Mouse (Mus musculus) limb, embryonic 11.5 days (tissue): ENCODE results near the gene Rasal2. TPM values are rescaled to one million over a fixed set of nuclear protein-coding genes. Genes with fewer than 3 reads are reported as not detected.

Experiments used
- ATAC-seq: fragments of 200-750 bp; cut with Nextera tagmentation; 2 replicates; pipeline ENCODE4 v1.8.0; 2017; ENCODE audit warnings: low read depth; ENCODE audit not compliant: insufficient number of reproducible peaks, low FRiP score, low TSS enrichment
- DNase-seq: peaks from one replicate; pipeline ENCODE4 v3.0.0-alpha.2; 2015; ENCODE audit warnings: low spot score
- H3K27ac ChIP-seq: fragments of 300-500 bp; sonication (generic); replicated peaks from 2 replicates; pipeline ENCODE4 v1.5.1; 2014; ENCODE audit warnings: low read depth, mild to moderate bottlenecking, low read length
- H3K27me3 ChIP-seq: fragments of 300-500 bp; sonication (generic); 2 replicates; pipeline ENCODE4 v1.6.1; 2014; ENCODE audit warnings: mild to moderate bottlenecking, low read length, mixed read lengths; ENCODE audit not compliant: control insufficient read depth, insufficient read depth
- H3K36me3 ChIP-seq: fragments of 300-500 bp; sonication (generic); 2 replicates; pipeline ENCODE4 v1.6.1; 2014; ENCODE audit warnings: mild to moderate bottlenecking, low read length, moderate library complexity, mixed read lengths; ENCODE audit not compliant: control insufficient read depth, insufficient read depth
- H3K4me1 ChIP-seq: fragments of 300-500 bp; sonication (generic); 2 replicates; pipeline ENCODE4 v1.6.1; 2014; ENCODE audit warnings: low read length, mixed read lengths; ENCODE audit not compliant: control insufficient read depth, insufficient read depth
- H3K4me2 ChIP-seq: fragments of 300-500 bp; sonication (generic); 2 replicates; pipeline ENCODE4 v1.6.1; 2014; ENCODE audit warnings: low read depth, mild to moderate bottlenecking, moderate library complexity; ENCODE audit not compliant: severe bottlenecking
- H3K4me3 ChIP-seq: fragments of 300-500 bp; sonication (generic); 2 replicates; pipeline ENCODE4 v1.5.1; 2014; ENCODE audit warnings: low read depth, low read length
- H3K9ac ChIP-seq: fragments of 300-500 bp; sonication (generic); 2 replicates; pipeline ENCODE4 v1.6.1; 2014; ENCODE audit warnings: mild to moderate bottlenecking, low read length
- H3K9me3 ChIP-seq: fragments of 300-500 bp; sonication (generic); 2 replicates; pipeline ENCODE4 v1.6.1; 2016; ENCODE audit warnings: low read length; ENCODE audit not compliant: control insufficient read depth
- WGBS: fragments of 180-500 bp; shearing (Covaris S2); extraction: QIAGEN DNeasy Blood & Tissue Kit; methylation state at CpG from one replicate; pipeline ENCODE4 v1.1.7; 2014; 5-methylcytosine and 5-hydroxymethylcytosine counted together
- polyA plus RNA-seq: library from polyadenylated mRNA; unstranded; fragments of >200 nt; fragmentation: Nextera tagmentation; extraction: Ambion mirVana; gene quantifications from 2 replicates; pipeline ENCODE4 v1.2.1, GENCODE M21; 2014

Rasal2 gene
- polyA plus RNA-seq, 1 experiment from 2014 or later: 7.0 TPM

GRCm38 (mm10) chr1:157205685-157206084 is 206.7 kb downstream of the Rasal2 start:
- DNase-seq (no peak), ATAC-seq (no peak)
- Histone ChIP-seq H3K9ac (no peak overlapping the region), H3K4me3 (no peak overlapping the region), H3K4me2 (no peak overlapping the region), H3K9me3 (no peaks in the 10 kb centered on the region), H3K36me3 (no peaks in the 10 kb centered on the region), H3K27ac (no peak overlapping the region), H3K27me3 (no peaks in the 10 kb centered on the region), H3K4me1 (no peaks in the 10 kb centered on the region)
- WGBS: 84% methylated on average over 4 of the region's 4 CpGs

- no peak for DNase-seq
Measured at GRCm38 (mm10) chr1:157183043-157183442, 229.4 kb downstream of the Rasal2 start.

GRCm38 (mm10) chr1:157182431-157182830 is 230.0 kb downstream of the Rasal2 start:
- H3K27me3 ChIP-seq: no peaks in the 10 kb centered on the region

More at GRCm38 (mm10) chr1:157183043-157183442, 229.4 kb downstream of the Rasal2 start:
- no peaks in the 10 kb centered on the region for H3K27me3 ChIP-seq
- ATAC-seq: no peak
- peaks cover 7% of the 10 kb centered on the region; the same call in 1 of the 2 replicates for H3K4me1 ChIP-seq
- no peaks in the 10 kb centered on the region for H3K9me3 ChIP-seq
- H3K9ac ChIP-seq: no peak overlapping the region
- WGBS: 79% methylated on average over 3 of the region's 3 CpGs
- no peak overlapping the region for H3K4me2 ChIP-seq
- no peak overlapping the region for H3K27ac ChIP-seq
- H3K4me3 ChIP-seq: no peak overlapping the region
- H3K36me3 ChIP-seq: no peaks in the 10 kb centered on the region

GRCm38 (mm10) chr1:157181081-157181480 is 231.3 kb downstream of the Rasal2 start:
- H3K9ac ChIP-seq: no peak overlapping the region
- no peaks in the 10 kb centered on the region for H3K36me3 ChIP-seq
- no peaks in the 10 kb centered on the region for H3K27me3 ChIP-seq
- DNase-seq: no peak
- ATAC-seq: no peak
- H3K9me3 ChIP-seq: no peaks in the 10 kb centered on the region
- H3K4me3 ChIP-seq: no peak overlapping the region
- H3K27ac ChIP-seq: no peak overlapping the region
- H3K4me1 ChIP-seq: peaks cover 7% of the 10 kb centered on the region; the same call in 1 of the 2 replicates
- H3K4me2 ChIP-seq: no peak overlapping the region

More at GRCm38 (mm10) chr1:157182431-157182830, 230.0 kb downstream of the Rasal2 start:
- Histone ChIP-seq H3K4me1 (peaks cover 7% of the 10 kb centered on the region; the same call in 1 of the 2 replicates), H3K27ac (no peak overlapping the region), H3K9ac (no peak overlapping the region), H3K4me2 (no peak overlapping the region), H3K9me3 (no peaks in the 10 kb centered on the region), H3K36me3 (no peaks in the 10 kb centered on the region), H3K4me3 (no peak overlapping the region)
- WGBS: 39% methylated on average over 5 of the region's 5 CpGs
- DNase-seq: no peak
- ATAC-seq: no peak

GRCm38 (mm10) chr1:157178988-157179764 is 233.2 kb downstream of the Rasal2 start:
- H3K36me3 ChIP-seq: no peaks in the 10 kb centered on the region
- H3K9me3 ChIP-seq: no peaks in the 10 kb centered on the region
- WGBS: 52% methylated on average over 9 of the region's 9 CpGs
- H3K4me1 ChIP-seq: peaks cover 7% of the 10 kb centered on the region; the same call in 1 of the 2 replicates
- ATAC-seq: no peak
- H3K27me3 ChIP-seq: no peaks in the 10 kb centered on the region
- H3K4me2 ChIP-seq: no peak overlapping the region
- no peak for DNase-seq
- no peak overlapping the region for H3K9ac ChIP-seq
- no peak overlapping the region for H3K27ac ChIP-seq
- no peak overlapping the region for H3K4me3 ChIP-seq

- Histone ChIP-seq H3K4me2 (no peak overlapping the region), H3K27me3 (no peaks in the 10 kb centered on the region), H3K4me3 (no peak overlapping the region), H3K36me3 (no peaks in the 10 kb centered on the region), H3K9me3 (no peaks in the 10 kb centered on the region), H3K9ac (no peak overlapping the region), H3K27ac (no peak overlapping the region), H3K4me1 (no peaks in the 10 kb centered on the region)
- 90% methylated on average over 8 of the region's 8 CpGs for WGBS
- no peak for DNase-seq
- no peak for ATAC-seq
Measured at GRCm38 (mm10) chr1:157169292-157169691, 243.1 kb downstream of the Rasal2 start.

GRCm38 (mm10) chr1:157168891-157169290 is 243.5 kb downstream of the Rasal2 start:
- Histone ChIP-seq H3K4me2 (no peak overlapping the region), H3K4me3 (no peak overlapping the region), H3K9ac (no peak overlapping the region), H3K27ac (no peak overlapping the region), H3K4me1 (no peaks in the 10 kb centered on the region), H3K36me3 (no peaks in the 10 kb centered on the region), H3K27me3 (no peaks in the 10 kb centered on the region), H3K9me3 (no peaks in the 10 kb centered on the region)
- no peak for ATAC-seq
- DNase-seq: no peak
- whole genome bisulfite sequencing: 90% methylated on average over 7 of the region's 7 CpGs

- DNase-seq (no peak), ATAC-seq (no peak)
- Histone ChIP-seq H3K4me2 (no peak overlapping the region), H3K27me3 (no peaks in the 10 kb centered on the region), H3K4me1 (no peaks in the 10 kb centered on the region), H3K36me3 (no peaks in the 10 kb centered on the region), H3K4me3 (no peak overlapping the region), H3K27ac (no peak overlapping the region), H3K9ac (no peak overlapping the region), H3K9me3 (no peaks in the 10 kb centered on the region)
Measured at GRCm38 (mm10) chr1:157153781-157154180, 258.6 kb downstream of the Rasal2 start.
